Mouse (Mus musculus): Measurements from ENCODE around the gene Ntn3. TPM values are rescaled to one million over a fixed set of nuclear protein-coding genes. Genes with fewer than 3 reads are reported as not detected.

Ntn3 gene
- polyA plus RNA-seq, 1 experiment from 2014 or later = 1.4 TPM

GRCm38 (mm10) chr17:24210591-24210990 is 1.3 kb upstream of the Ntn3 start:
- DNase-seq = no peak
- H3K9ac ChIP-seq = peak overlapping the region; percentile 93
- ATAC-seq (ENCODE audit: low read depth) = no peak
- H3K27ac ChIP-seq = peak overlapping the region; percentile 99; the same call in 1 of the 2 replicates
- no peak overlapping the region for H3K4me3 ChIP-seq (replicated peaks)
- H3K4me1 ChIP-seq (replicated peaks) = peaks cover 84% of the 10 kb centered on the region
- peak overlapping the region; percentile 93 for H3K4me2 ChIP-seq
- H3K9me3 ChIP-seq (replicated peaks) = no peaks in the 10 kb centered on the region
- WGBS (ENCODE audit: insufficient replicate concordance) = 54% methylated on average over 3 of the region's 3 CpGs
- peaks cover 48% of the 10 kb centered on the region for H3K27me3 ChIP-seq
- peaks cover 12% of the 10 kb centered on the region for H3K36me3 ChIP-seq

- peaks cover 48% of the 10 kb centered on the region for H3K27me3 ChIP-seq
- peaks cover 5% of the 10 kb centered on the region for H3K36me3 ChIP-seq
- 60% methylated on average over 3 of the region's 3 CpGs for WGBS (ENCODE audit: insufficient replicate concordance)
- DNase-seq (no peak), ATAC-seq (ENCODE audit: low read depth) (no peak)
- H3K9ac ChIP-seq = peak overlapping the region; percentile 93
- no peaks in the 10 kb centered on the region for H3K9me3 ChIP-seq (replicated peaks)
- peak overlapping the region; percentile 99 for H3K27ac ChIP-seq
- H3K4me3 ChIP-seq (replicated peaks) = peak overlapping the region; percentile 80
- peaks cover 89% of the 10 kb centered on the region for H3K4me1 ChIP-seq (replicated peaks)
- peak overlapping the region; percentile 100 for H3K4me2 ChIP-seq
These were observed 547 bp upstream of the Ntn3 start for GRCm38 (mm10) chr17:24209916-24210240.

- 5% methylated on average over 29 of the region's 29 CpGs for WGBS (ENCODE audit: insufficient replicate concordance)
- no peaks in the 10 kb centered on the region for H3K9me3 ChIP-seq (replicated peaks)
- H3K4me1 ChIP-seq (replicated peaks) = peaks cover 95% of the 10 kb centered on the region
- H3K27ac ChIP-seq = peak overlapping the region; percentile 99
- H3K9ac ChIP-seq = peak overlapping the region; percentile 93
- ATAC-seq (ENCODE audit: low read depth) (peak; percentile 2; the same call in 1 of the 2 replicates), DNase-seq (no peak)
- peaks cover 48% of the 10 kb centered on the region for H3K27me3 ChIP-seq
- peak overlapping the region; percentile 100 for H3K4me2 ChIP-seq
- H3K4me3 ChIP-seq (replicated peaks) = peak overlapping the region; percentile 80
- H3K36me3 ChIP-seq = no peaks in the 10 kb centered on the region
These were observed 689 bp downstream of the Ntn3 start for GRCm38 (mm10) chr17:24208641-24209042.

- Histone ChIP-seq H3K36me3 (no peaks in the 10 kb centered on the region), H3K4me3 (replicated peaks) (peak overlapping the region; percentile 80), H3K9me3 (replicated peaks) (no peaks in the 10 kb centered on the region), H3K4me1 (replicated peaks) (peaks cover 98% of the 10 kb centered on the region), H3K27me3 (peaks cover 45% of the 10 kb centered on the region), H3K27ac (peak overlapping the region; percentile 99), H3K9ac (peak overlapping the region; percentile 93), H3K4me2 (peak overlapping the region; percentile 100)
- WGBS (ENCODE audit: insufficient replicate concordance) = 71% methylated on average over 34 of the region's 34 CpGs
- ATAC-seq (ENCODE audit: low read depth) (no peak), DNase-seq (no peak)
These were observed 1.3 kb downstream of the Ntn3 start for GRCm38 (mm10) chr17:24207768-24208640.

- peak; percentile 35 for ATAC-seq (ENCODE audit: low read depth)
These were observed 2.6 kb downstream of the Ntn3 start for GRCm38 (mm10) chr17:24206451-24207351.

GRCm38 (mm10) chr17:24205908-24206361 is 3.4 kb downstream of the Ntn3 start:
- H3K27ac ChIP-seq = peak overlapping the region; percentile 99
- H3K27me3 ChIP-seq = peaks cover 26% of the 10 kb centered on the region
- ATAC-seq (ENCODE audit: low read depth) (no peak), DNase-seq (no peak)
- H3K4me1 ChIP-seq (replicated peaks) = peaks cover 98% of the 10 kb centered on the region
- peaks cover 5% of the 10 kb centered on the region; the same call in 1 of the 2 replicates for H3K36me3 ChIP-seq
- peak overlapping the region; percentile 93 for H3K9ac ChIP-seq
- 5% methylated on average over 15 of the region's 15 CpGs for WGBS (ENCODE audit: insufficient replicate concordance)
- H3K4me3 ChIP-seq (replicated peaks) = peak overlapping the region; percentile 80
- no peaks in the 10 kb centered on the region for H3K9me3 ChIP-seq (replicated peaks)
- peak overlapping the region; percentile 100 for H3K4me2 ChIP-seq

More at GRCm38 (mm10) chr17:24206451-24207351, 2.6 kb downstream of the Ntn3 start:
- DNase-seq = peak; percentile 85
- Histone ChIP-seq H3K4me2 (peak overlapping the region; percentile 100), H3K4me3 (replicated peaks) (peak overlapping the region; percentile 80), H3K4me1 (replicated peaks) (peaks cover 98% of the 10 kb centered on the region), H3K27me3 (peaks cover 34% of the 10 kb centered on the region), H3K36me3 (peaks cover 3% of the 10 kb centered on the region; the same call in 1 of the 2 replicates), H3K9me3 (replicated peaks) (no peaks in the 10 kb centered on the region), H3K9ac (peak overlapping the region; percentile 93), H3K27ac (peak overlapping the region; percentile 99)
- WGBS (ENCODE audit: insufficient replicate concordance) = 5% methylated on average over 62 of the region's 62 CpGs

- peaks cover 20% of the 10 kb centered on the region for H3K27me3 ChIP-seq
- H3K9me3 ChIP-seq (replicated peaks) = no peaks in the 10 kb centered on the region
- peak within 1 kb of the TSS; percentile 100 for H3K4me2 ChIP-seq
- peaks cover 10% of the 10 kb centered on the region; the same call in 1 of the 2 replicates for H3K36me3 ChIP-seq
- H3K27ac ChIP-seq = peak within 1 kb of the TSS; percentile 99
- peak; percentile 41 for ATAC-seq (ENCODE audit: low read depth)
- H3K4me1 ChIP-seq (replicated peaks) = peaks cover 98% of the 10 kb centered on the region
- peak within 1 kb of the TSS; percentile 93 for H3K9ac ChIP-seq
- DNase-seq = peak; percentile 95
- WGBS (ENCODE audit: insufficient replicate concordance) = under 1% methylated on average over 65 of the region's 65 CpGs
- peak within 1 kb of the TSS; percentile 80 for H3K4me3 ChIP-seq (replicated peaks)
These were observed 3.9 kb downstream of the Ntn3 start, which contains the start of gene Tbc1d24 for GRCm38 (mm10) chr17:24205284-24205888. TSS of gene Tbc1d24 (minus strand) at chr17:24205562.

GRCm38 (mm10) chr17:24204846-24205245 is 4.5 kb downstream of the Ntn3 start:
- Histone ChIP-seq H3K4me3 (replicated peaks) (peak overlapping the region; percentile 80), H3K9me3 (replicated peaks) (no peaks in the 10 kb centered on the region), H3K9ac (peak overlapping the region; percentile 93), H3K4me2 (peak overlapping the region; percentile 100), H3K27ac (peak overlapping the region; percentile 99), H3K27me3 (peaks cover 15% of the 10 kb centered on the region), H3K4me1 (replicated peaks) (peaks cover 98% of the 10 kb centered on the region), H3K36me3 (peaks cover 10% of the 10 kb centered on the region; the same call in 1 of the 2 replicates)
- DNase-seq (peak; percentile 38), ATAC-seq (ENCODE audit: low read depth) (no peak)
- WGBS (ENCODE audit: insufficient replicate concordance) = 6% methylated on average over 7 of the region's 7 CpGs

GRCm38 (mm10) chr17:24203611-24204534 is 5.5 kb downstream of the Ntn3 start:
- no peak for DNase-seq

GRCm38 (mm10) chr17:24203068-24203467 is 6.3 kb downstream of the Ntn3 start:
- WGBS (ENCODE audit: insufficient replicate concordance) = 18% methylated on average over 4 of the region's 4 CpGs

More at GRCm38 (mm10) chr17:24203611-24204534, 5.5 kb downstream of the Ntn3 start:
- Histone ChIP-seq H3K4me3 (replicated peaks) (peak overlapping the region; percentile 80), H3K36me3 (peaks cover 10% of the 10 kb centered on the region; the same call in 1 of the 2 replicates), H3K4me1 (replicated peaks) (peaks cover 98% of the 10 kb centered on the region), H3K9me3 (replicated peaks) (no peaks in the 10 kb centered on the region), H3K4me2 (peak overlapping the region; percentile 100), H3K9ac (peak overlapping the region; percentile 93), H3K27ac (peak overlapping the region; percentile 99), H3K27me3 (peaks cover 11% of the 10 kb centered on the region)
- 30% methylated on average over 3 of the region's 3 CpGs for WGBS (ENCODE audit: insufficient replicate concordance)
- ATAC-seq (ENCODE audit: low read depth) = no peak

More at GRCm38 (mm10) chr17:24203068-24203467, 6.3 kb downstream of the Ntn3 start:
- H3K36me3 ChIP-seq = peaks cover 10% of the 10 kb centered on the region; the same call in 1 of the 2 replicates
- peak; percentile 77 for ATAC-seq (ENCODE audit: low read depth)
- H3K4me2 ChIP-seq = peak overlapping the region; percentile 100
- peaks cover 9% of the 10 kb centered on the region for H3K27me3 ChIP-seq
- peak overlapping the region; percentile 99 for H3K27ac ChIP-seq
- peaks cover 98% of the 10 kb centered on the region for H3K4me1 ChIP-seq (replicated peaks)
- no peaks in the 10 kb centered on the region for H3K9me3 ChIP-seq (replicated peaks)
- DNase-seq = peak; percentile 79
- peak overlapping the region; percentile 80 for H3K4me3 ChIP-seq (replicated peaks)
- peak overlapping the region; percentile 93 for H3K9ac ChIP-seq
